Mouse (Mus musculus) bone marrow macrophage, adult 2 months (primary cell): ENCODE data around the gene Wdr54. TPM values are rescaled to one million over a fixed set of nuclear protein-coding genes. Genes with fewer than 3 reads are reported as not detected.

ENCODE experiments used
- H3K27ac ChIP-seq: 2 replicates; pipeline ENCODE4 v1.5.1; 2012; ENCODE audit warnings: low read depth, low read length; ENCODE audit not compliant: insufficient read depth
- H3K4me1 ChIP-seq: 2 replicates; pipeline ENCODE4 v1.6.1; 2012; ENCODE audit warnings: low read length; ENCODE audit not compliant: control insufficient read depth, insufficient read depth
- H3K4me3 ChIP-seq: 2 replicates; pipeline ENCODE4 v1.5.1; 2012; ENCODE audit warnings: mild to moderate bottlenecking, low read length, moderate library complexity; ENCODE audit not compliant: insufficient read depth
- CTCF ChIP-seq: IDR thresholded peaks from 2 replicates; pipeline ENCODE4 v1.5.1; 2012; ENCODE audit warnings: low read depth, mild to moderate bottlenecking, low read length, moderate library complexity
- POLR2A ChIP-seq: IDR thresholded peaks from 2 replicates; pipeline ENCODE4 v1.6.1; 2012; ENCODE audit warnings: mild to moderate bottlenecking, low read depth, low read length, borderline replicate concordance
- polyA plus RNA-seq: library from polyadenylated mRNA; stranded (reverse); fragments of >200 nt; gene quantifications from 2 replicates; pipeline ENCODE4 v1.2.4, GENCODE M21; 2012; ENCODE audit not compliant: missing spikeins, insufficient read depth, insufficient read length

The Wdr54 gene
- polyA plus RNA-seq, 1 experiment: 1.5 TPM

DNA sequence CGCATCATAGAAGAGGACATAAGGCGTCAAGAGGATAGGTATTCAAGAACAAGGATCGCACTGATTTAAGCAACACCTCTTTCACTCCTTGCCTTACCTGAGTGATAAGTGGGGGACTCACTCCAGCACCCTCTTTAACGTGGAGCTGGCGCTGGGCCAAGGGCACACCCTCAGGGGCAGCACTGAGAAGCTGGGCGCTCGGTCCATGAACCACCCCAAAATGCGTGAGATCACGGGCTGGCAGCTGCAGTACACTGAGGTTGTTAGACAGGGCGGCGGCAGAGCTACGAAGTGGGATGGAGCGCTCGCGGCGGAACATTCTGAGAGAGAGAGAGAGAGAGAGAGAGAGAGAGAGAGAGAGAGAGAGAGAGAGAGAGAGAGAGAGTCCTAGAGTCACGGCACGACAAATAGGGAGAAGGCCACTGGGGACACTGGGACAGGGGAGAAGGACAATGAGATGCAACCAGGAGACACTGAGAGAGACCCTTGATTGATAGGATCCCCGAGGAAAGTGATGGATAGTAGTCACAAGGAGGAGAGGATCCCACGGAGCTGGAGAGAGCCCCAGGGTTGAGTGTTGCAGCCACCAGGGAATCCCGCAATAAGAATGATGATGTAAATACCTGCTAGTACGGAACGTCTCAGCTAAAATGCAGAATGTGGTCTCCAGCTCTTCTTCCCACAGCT is 502 bp downstream of the Wdr54 start:
- Histone ChIP-seq H3K27ac (no peak overlapping the region), H3K4me3 (peak overlapping the region; percentile 74), H3K4me1 (no peaks in the 10 kb centered on the region)
- TF ChIP-seq CTCF (no peak), POLR2A (no peak)

DNA sequence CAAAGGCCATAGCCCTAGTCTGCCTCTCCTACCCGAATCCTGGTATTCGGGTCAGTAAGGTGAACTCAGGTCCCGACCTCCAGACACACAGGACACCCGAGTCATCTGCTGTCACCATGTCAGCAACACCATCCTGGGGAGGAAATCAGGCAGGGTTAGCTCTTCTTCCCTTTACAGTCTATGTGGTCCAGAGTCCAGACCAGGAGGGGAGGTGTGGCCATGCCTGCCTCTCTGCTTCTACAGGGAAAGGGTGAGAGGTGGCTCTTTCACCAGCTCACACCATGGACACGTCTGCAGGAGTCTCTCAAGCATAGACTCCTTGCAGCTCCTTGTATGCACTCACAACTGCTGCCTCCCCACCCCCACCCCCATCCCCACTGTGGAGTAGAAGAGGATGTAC is 2.7 kb downstream of the Wdr54 start:
- no peaks in the 10 kb centered on the region for H3K4me1 ChIP-seq
- no peak overlapping the region for H3K27ac ChIP-seq
- TF ChIP-seq POLR2A (no peak), CTCF (no peak)
- no peak overlapping the region for H3K4me3 ChIP-seq

DNA sequence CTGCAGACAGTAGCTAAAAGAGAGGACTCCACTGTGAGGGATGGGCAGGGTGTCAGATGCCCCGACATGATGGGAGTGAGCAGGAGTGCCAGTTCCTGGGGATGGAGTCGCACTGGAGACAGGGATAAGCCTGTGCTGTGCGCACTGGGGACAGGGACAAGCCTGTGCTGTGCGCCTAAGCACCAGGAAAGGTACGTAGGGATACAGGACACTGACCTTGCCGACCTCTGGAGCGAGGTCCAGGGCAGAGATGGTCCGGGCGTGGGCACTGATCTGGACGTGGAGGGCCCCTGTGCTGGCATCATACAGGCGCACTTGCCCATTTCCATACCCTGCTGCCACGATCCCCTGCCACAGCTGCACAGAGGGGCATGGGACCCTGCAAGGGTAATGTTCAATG is 3.2 kb downstream of the Wdr54 start:
- TF ChIP-seq POLR2A (no peak), CTCF (no peak)
- Histone ChIP-seq H3K4me3 (no peak overlapping the region), H3K4me1 (no peaks in the 10 kb centered on the region), H3K27ac (no peak overlapping the region)

DNA sequence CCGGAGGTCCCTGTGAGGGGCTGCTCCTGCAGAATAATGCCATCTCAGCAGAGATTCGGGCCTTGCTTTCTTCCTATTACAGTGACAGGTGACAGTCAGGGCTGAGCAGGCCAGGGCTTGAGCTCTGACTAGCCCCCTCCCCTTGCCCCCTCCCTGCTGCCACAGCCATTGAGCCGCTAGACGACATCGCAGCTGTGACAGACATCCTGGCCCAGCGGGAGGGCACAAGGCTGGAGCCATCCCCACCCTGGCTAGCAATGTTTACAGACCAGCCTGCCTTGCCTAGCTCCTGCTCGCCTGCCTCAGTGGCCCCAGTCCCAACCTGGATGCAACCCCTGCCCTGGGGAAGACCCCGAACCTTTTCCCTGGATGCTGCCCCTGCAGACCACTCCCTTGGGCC is 4.5 kb downstream of the Wdr54 start:
- no peak for TF ChIP-seq POLR2A
- no peak for TF ChIP-seq CTCF
- no peak overlapping the region for H3K27ac ChIP-seq
- no peaks in the 10 kb centered on the region for H3K4me1 ChIP-seq
- no peak overlapping the region for H3K4me3 ChIP-seq

DNA sequence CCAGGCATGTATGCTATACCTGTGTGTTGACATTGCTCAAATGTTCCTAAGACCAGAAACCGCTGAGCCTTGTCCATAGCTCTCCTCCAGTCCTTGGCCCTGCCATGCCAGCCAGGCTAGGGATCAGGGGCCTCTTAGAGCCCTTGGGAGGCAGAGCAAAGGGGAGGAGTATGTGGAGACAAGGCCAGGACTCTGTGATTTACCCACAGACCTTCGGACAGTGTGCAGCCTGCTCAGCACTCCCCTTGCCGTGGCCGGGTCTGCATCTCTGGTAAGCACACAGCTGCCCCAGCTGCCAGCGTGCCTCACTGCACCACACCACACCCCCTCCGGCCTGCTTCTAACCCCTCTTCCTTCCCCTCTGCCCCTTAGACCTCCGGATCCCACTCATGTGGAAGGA is 8.9 kb downstream of the Wdr54 start:
- no peak overlapping the region for H3K4me3 ChIP-seq
- no peak overlapping the region for H3K27ac ChIP-seq
- peaks cover 5% of the 10 kb centered on the region; the same call in 1 of the 2 replicates for H3K4me1 ChIP-seq
- TF ChIP-seq POLR2A (no peak), CTCF (no peak)

DNA sequence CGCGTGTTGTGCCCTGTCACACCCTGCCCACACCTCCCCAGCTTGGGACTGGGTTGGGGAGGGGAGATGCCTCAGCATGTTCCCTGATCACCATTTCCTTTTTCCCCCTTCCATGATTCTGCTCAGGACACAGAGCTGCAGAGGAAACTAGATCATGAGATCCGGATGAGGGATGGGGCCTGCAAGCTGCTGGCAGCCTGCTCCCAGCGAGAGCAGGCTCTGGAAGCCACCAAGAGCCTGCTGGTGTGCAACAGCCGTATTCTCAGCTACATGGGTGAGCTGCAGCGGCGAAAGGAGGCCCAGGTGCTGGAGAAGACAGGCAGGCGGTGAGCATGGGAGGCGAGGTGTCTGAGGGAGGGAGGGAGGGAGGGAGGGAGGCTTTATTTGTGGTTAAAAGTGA is 10.4 kb downstream of the Wdr54 start:
- Histone ChIP-seq H3K4me1 (peaks cover 9% of the 10 kb centered on the region), H3K27ac (no peak overlapping the region), H3K4me3 (no peak overlapping the region)
- TF ChIP-seq POLR2A (no peak), CTCF (no peak)

DNA sequence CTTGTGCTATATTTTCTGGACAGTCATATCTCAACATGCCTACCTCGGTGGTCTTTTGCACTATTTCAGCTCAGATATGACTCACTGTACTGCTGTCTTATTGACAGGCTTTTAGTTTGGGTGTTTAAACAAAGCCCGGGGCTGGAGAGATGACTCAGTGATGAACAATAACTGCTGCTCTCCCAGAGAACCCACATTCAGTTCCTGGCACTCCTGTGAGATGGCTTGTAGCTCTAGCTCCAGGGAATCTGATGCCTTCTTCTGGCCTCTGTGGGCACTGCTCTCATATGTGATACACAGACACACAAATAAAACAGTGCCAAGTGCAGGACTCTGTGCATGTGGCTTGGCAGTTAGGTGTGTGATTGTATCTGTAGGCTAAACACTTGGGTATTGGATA is 11.0 kb downstream of the Wdr54 start:
- H3K27ac ChIP-seq: no peak overlapping the region
- TF ChIP-seq POLR2A (no peak), CTCF (no peak)
- H3K4me3 ChIP-seq: no peak overlapping the region
- H3K4me1 ChIP-seq: peaks cover 9% of the 10 kb centered on the region

DNA sequence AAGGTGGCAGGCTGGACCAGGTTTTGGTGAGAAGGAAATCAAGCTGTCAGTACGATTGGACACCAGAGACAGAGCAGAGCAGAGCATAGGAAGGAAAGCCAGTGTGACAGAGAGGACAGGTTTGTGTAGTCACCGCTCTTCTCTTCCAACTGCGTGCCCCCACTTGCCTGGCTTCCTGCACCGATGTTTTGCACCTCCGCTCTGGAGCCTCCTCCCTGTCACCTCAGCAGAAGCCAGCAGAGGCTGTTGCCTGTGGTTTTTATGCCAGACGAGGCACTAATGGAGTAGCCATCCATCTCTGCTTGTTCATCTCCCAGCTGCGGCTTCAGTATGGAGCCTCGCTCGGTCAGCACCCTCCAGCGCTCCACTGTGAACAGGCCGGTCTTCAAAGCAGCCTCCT is 13.3 kb downstream of the Wdr54 start:
- H3K27ac ChIP-seq: no peak overlapping the region
- H3K4me3 ChIP-seq: no peak overlapping the region
- peaks cover 11% of the 10 kb centered on the region for H3K4me1 ChIP-seq
- TF ChIP-seq POLR2A (no peak), CTCF (no peak)

DNA sequence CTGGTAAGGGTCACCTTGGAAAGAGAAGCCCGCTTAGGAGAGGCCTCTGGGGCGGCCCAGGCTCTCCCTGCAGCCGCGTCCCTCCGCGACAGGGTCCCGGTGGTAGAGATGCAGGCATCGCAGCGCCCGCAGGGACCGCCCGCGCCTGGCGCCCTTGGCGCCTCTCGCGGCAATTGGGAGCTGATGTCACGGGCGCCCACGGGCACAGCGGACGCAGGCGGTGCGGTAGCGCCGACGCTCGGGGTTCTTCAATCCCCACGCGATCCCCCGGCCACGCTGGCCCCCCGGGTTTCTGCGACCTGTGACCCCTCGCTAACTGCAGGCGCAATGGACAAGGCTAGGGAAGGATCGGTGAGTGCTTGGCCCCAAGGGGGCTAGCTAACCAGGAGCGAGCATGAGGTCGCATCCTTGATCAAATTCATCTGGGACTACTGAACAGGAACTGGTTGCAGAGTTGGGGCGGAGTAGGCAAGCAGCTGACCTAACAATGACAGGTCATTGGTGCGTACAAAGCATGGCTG is 13.9 kb downstream of the Wdr54 start:
- Histone ChIP-seq H3K4me3 (no peak overlapping the region), H3K4me1 (peaks cover 13% of the 10 kb centered on the region), H3K27ac (no peak overlapping the region)
- TF ChIP-seq CTCF (no peak), POLR2A (no peak)

DNA sequence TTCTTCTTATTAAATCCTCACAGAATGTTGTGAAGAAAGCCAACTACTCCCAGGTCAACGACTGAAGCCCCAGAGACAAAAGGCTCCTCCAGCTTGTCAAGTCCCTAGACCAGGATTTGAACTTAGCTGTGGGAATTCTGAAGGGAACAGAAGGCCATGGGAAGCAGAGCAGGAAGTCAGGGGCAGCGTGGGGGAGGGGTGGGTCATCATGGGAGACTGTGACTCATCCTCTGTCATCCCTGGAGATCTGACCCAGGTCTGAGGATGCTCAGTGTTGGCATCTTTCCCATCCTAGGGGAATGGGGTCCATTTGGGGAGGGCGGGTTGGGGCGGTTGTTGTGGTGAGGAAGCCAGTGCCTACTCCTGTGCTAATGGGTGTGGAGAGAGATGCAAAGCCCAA is 14.6 kb downstream of the Wdr54 start:
- peaks cover 13% of the 10 kb centered on the region for H3K4me1 ChIP-seq

DNA sequence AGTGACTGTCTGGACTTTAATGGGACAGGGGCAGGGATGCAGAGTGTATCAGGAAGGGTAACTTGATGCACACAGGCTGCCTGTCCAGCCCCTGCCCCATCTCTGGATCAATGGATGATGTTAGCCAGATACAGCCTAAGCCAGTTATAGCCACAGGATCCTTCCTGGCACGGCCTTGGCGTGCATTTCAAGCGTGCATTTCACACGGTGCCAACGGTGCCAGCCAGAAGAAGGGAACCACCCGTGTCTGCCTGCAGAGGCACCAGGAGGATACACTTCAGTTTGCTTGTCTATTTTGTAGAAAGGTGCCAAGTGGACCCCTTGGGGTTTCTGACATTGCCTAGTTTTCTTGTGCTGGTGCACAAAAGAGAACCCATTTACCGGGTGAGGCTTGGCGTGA is 16.2 kb downstream of the Wdr54 start:
- Histone ChIP-seq H3K4me1 (peaks cover 19% of the 10 kb centered on the region), H3K27ac (no peak overlapping the region), H3K4me3 (no peak overlapping the region)
- TF ChIP-seq POLR2A: no peak
- no peak for TF ChIP-seq CTCF

More for the DNA sequence above, 14.6 kb downstream of the Wdr54 start:
- H3K27ac ChIP-seq: no peak overlapping the region
- TF ChIP-seq CTCF (no peak), POLR2A (no peak)
- no peak overlapping the region for H3K4me3 ChIP-seq
